Mouse (Mus musculus) lung, postnatal 0 days (tissue): ENCODE results near the gene P4ha3.

Experiments
- CTCF ChIP-seq: IDR thresholded peaks from 2 replicates; pipeline ENCODE4 v1.5.1; 2016; ENCODE audit warnings: antibody characterized with exemption, mild to moderate bottlenecking
- EP300 ChIP-seq: IDR thresholded peaks from 2 replicates; pipeline ENCODE4 v1.6.1; 2016; ENCODE audit warnings: antibody characterized with exemption, mild to moderate bottlenecking, control low read depth

DNA sequence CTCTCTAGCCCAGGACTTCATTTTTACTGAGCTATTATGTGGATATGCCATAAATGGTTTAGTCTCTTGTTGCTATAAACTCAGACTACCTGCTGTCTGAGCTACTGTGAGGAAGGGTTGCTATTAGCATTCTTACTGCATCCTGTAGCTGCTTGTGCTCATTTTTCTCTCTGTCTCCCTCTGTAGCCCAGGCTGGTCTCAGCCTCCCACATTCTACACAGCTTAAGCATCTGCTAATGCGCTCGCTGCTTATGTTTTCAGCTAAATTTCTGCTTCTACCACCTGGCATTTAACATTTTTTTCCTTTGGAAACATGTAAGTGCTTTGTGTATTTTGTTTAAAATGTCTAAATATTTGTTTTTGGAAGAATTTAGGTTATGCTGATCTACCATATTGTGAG is 10.4 kb downstream of the P4ha3 start:
- no peak for TF ChIP-seq CTCF
- TF ChIP-seq EP300, result no peak
